Mouse (Mus musculus) testis, adult 2 months (tissue): Measurements from ENCODE around the gene Cxcr5.

ENCODE experiments used
- CTCF ChIP-seq: fragments of 200-500 bp; IDR thresholded peaks from 2 replicates; pipeline ENCODE4 v1.5.1; 2012; ENCODE audit warnings: low read depth, mild to moderate bottlenecking, inconsistent platforms, low read length, moderate library complexity; ENCODE audit not compliant: control insufficient read depth, insufficient read depth, insufficient replicate concordance
- POLR2A ChIP-seq: fragments of 200-500 bp; IDR thresholded peaks from 2 replicates; pipeline ENCODE4 v1.6.1; 2012; ENCODE audit warnings: low read depth, mild to moderate bottlenecking, inconsistent platforms, low read length, moderate library complexity; ENCODE audit not compliant: control insufficient read depth

DNA sequence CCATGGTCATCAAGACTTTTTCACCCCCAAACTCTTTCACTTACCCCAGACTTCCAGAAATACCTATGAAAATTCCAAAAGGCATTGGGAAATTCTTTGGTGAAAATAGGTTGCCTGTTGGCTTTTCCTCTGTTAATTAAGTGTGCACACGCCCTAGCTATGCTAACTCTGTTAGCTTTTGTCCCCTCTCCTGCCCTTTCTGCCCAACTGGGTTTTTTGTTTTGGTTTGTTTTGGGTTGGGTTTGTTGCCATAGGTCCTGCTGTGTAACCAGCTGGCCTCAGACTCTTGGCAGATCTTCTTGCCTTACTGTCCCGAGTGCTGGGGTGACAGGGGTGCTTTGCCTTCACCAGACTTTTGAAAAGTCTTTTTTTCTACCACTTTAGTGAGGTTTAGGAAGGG, 29.3 kb upstream of the Cxcr5 start:
- TF ChIP-seq POLR2A, result no peak
- no peak for TF ChIP-seq CTCF
